Comparison of ENCODE assay signal across 39 mouse cellular contexts in the genomic region with DNA sequence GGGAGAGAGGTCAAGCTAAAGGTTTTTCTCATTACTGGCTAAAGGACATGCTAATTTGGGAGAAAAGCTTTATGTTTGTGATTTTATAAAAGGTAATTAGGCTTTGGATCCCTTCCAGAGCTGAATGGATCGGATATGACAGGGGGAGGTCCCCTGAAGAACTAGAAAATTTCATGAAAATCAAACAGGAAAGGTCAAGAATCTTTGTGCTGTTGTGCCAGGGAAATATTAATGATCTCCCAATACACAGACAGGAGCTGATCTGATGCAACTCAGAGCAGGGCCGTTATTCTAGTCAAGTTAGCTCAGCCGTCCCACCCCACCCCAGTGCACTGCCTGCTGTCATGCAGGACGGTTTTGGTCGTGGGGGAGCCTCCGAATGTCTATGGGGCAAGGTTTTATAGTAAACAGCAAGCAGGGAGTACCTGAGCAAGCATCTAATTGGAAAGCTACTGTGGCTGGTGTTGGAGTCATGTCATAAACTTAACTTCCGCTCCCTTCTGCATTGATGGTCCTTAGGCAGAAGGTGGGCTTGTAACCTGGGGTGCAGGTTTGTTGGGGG. TPM values are rescaled to one million over a fixed set of nuclear protein-coding genes. Genes with fewer than 3 reads are reported as not detected.
DNase-seq lines count a peak whose midpoint lies in the region; TF ChIP-seq lines count a peak whose summit lies in the region.
"Had no signal": no experiment of that assay in that cellular context is flagged by ENCODE, and none has a peak within 500 bp of the region (broad histone marks: within the 10 kb centered on the region; RNA-seq: fewer than 3 reads in every experiment).

No protein-coding gene starts in this region.

- H3K27me3 ChIP-seq in kidney, adult 2 months (replicated peaks; ENCODE audit: control insufficient read depth, insufficient read depth, low read length) = no peaks in the 10 kb centered on the region
- no peaks in the 10 kb centered on the region for H3K27me3 ChIP-seq in liver, adult 2 months (ENCODE audit: control insufficient read depth, insufficient read depth, low read length)
- H3K27me3 ChIP-seq: CH12.LX; heart, embryonic 15.5 days; limb, embryonic 13.5 days; liver, embryonic 13.5 days; midbrain, embryonic 15.5 days; neural tube, embryonic 15.5 days; Patski had no signal

- TF ChIP-seq CTCF in kidney, adult 2 months (conservative IDR thresholded peaks at IDR 0.05; ENCODE audit: insufficient read depth, insufficient read length, low read depth, low read length) = no peak
- no peak for TF ChIP-seq CTCF in liver, adult 2 months (IDR thresholded peaks at IDR 0.05; ENCODE audit: low read depth, low read length)

- WGBS in kidney, adult 2 months = 39% methylated on average over 7 of the region's 7 CpGs
- whole genome bisulfite sequencing in liver, adult 2 months = 31% methylated on average over 7 of the region's 7 CpGs

- H3K4me3 ChIP-seq in kidney, adult 2 months (ENCODE audit: insufficient read depth, low read depth, low read length) = no peak overlapping the region
- H3K4me3 ChIP-seq in liver, adult 2 months (ENCODE audit: insufficient read depth, low read depth, low read length) = no peak overlapping the region
- H3K4me3 ChIP-seq: erythroblast, embryonic 14.5 days; heart, embryonic 10.5 days; heart, embryonic 15.5 days; left cerebral cortex, adult 2 months; limb, embryonic 13.5 days; liver, embryonic 13.5 days; midbrain, embryonic 10.5 days; midbrain, embryonic 15.5 days; neural tube, embryonic 15.5 days had no signal

- peak overlapping the region; percentile 2; the same call in 1 of the 2 replicates for H3K27ac ChIP-seq in kidney, adult 2 months (ENCODE audit: insufficient read depth, low read depth, low read length)
- peak overlapping the region; percentile 20; the same call in 1 of the 2 replicates for H3K27ac ChIP-seq in liver, adult 2 months (replicated peaks; ENCODE audit: insufficient read depth, low read depth, low read length)
- H3K27ac ChIP-seq: heart, embryonic 10.5 days; heart, embryonic 15.5 days; hindbrain, embryonic 14.5 days; left cerebral cortex, adult 2 months; limb, embryonic 13.5 days; liver, embryonic 13.5 days; midbrain, embryonic 10.5 days; midbrain, embryonic 15.5 days; neural tube, embryonic 15.5 days had no signal

- DNase-seq in embryo, embryonic 11 days = peak; percentile 9
- DNase-seq in embryo, embryonic 10.5 days (ENCODE audit: low spot score) = no peak
- DNase-seq in kidney, adult 2 months = no peak
- DNase-seq in kidney, adult 11 months = no peak
- peak; percentile 72 for DNase-seq in liver, adult 2 months (ENCODE audit: extremely low read depth, low read depth, low spot score)
- DNase-seq in liver = no peak
- DNase-seq in retina, embryonic 14.5 days (ENCODE audit: low spot score) = peak; percentile 8
- DNase-seq in retina, postnatal 1 day = no peak
- DNase-seq: adrenal gland, postnatal 10 days; cerebellum, adult 11-12 months; cerebellum, adult 9-11 months; heart, postnatal 4 days; liver, embryonic 13.5 days; right cerebral cortex, adult 18-20 months; spleen, adult 18-20 months; thymus, adult 18-20 months; thymus, postnatal 25 days had no signal

- H3K79me2 ChIP-seq in liver, adult 2 months (ENCODE audit: control insufficient read depth, insufficient read depth, low read length) = no peaks in the 10 kb centered on the region

- TF ChIP-seq POLR2A in kidney, adult 2 months (IDR thresholded peaks at IDR 0.05; ENCODE audit: low read depth, low read length) = no peak
- TF ChIP-seq POLR2A in liver, adult 2 months (IDR thresholded peaks at IDR 0.05; ENCODE audit: extremely low read depth, insufficient read depth, low read length) = no peak

- no peak overlapping the region for H3K9ac ChIP-seq in liver, adult 2 months (ENCODE audit: low read depth, low read length)
- H3K9ac ChIP-seq: heart, embryonic 15.5 days; hindbrain, embryonic 14.5 days; limb, embryonic 13.5 days; liver, embryonic 13.5 days; midbrain, embryonic 15.5 days; neural tube, embryonic 15.5 days had no signal

- H3K4me1 ChIP-seq in kidney, adult 2 months (ENCODE audit: control insufficient read depth, insufficient read depth, low read length) = peaks cover 16% of the 10 kb centered on the region
- H3K4me1 ChIP-seq in liver, adult 2 months (ENCODE audit: control insufficient read depth, insufficient read depth, low read length) = peaks cover 19% of the 10 kb centered on the region
- H3K4me1 ChIP-seq: heart, embryonic 10.5 days; limb, embryonic 13.5 days; liver, embryonic 13.5 days; midbrain, embryonic 10.5 days; midbrain, embryonic 15.5 days; neural tube, embryonic 15.5 days had no signal

- no peaks in the 10 kb centered on the region for H3K36me3 ChIP-seq in kidney, adult 2 months (ENCODE audit: control insufficient read depth, insufficient read depth, low read length)
- H3K36me3 ChIP-seq in liver, adult 2 months (ENCODE audit: control insufficient read depth, insufficient read depth, low read length) = no peaks in the 10 kb centered on the region
- H3K36me3 ChIP-seq: heart, embryonic 10.5 days; heart, embryonic 15.5 days; limb, embryonic 13.5 days; liver, embryonic 13.5 days; midbrain, embryonic 10.5 days; midbrain, embryonic 15.5 days; neural tube, embryonic 15.5 days had no signal

RNA-seq across cellular contexts. Expression of gene Gnat3, which starts 33.3 kb away (rescaled TPM):
- polyA plus RNA-seq in kidney, adult 2 months (2012; rRNA removed) = not detected in 2 replicates
- total RNA-seq in liver, adult 2 months (2014; rRNA removed) = not detected in 2 replicates
- not detected in 2 replicates for polyA plus RNA-seq in liver, adult 2 months (2012; rRNA removed)
- total RNA-seq: ES-E14; heart, postnatal 4 days; layer of hippocampus, adult 18-20 months; layer of hippocampus, postnatal 10 days; left cerebral cortex, adult 2 months; left cerebral cortex, postnatal 25 days; megakaryocyte progenitor cell, adult 5-6 weeks had no signal
- polyA plus RNA-seq: C2C12; embryonic facial prominence, embryonic 14.5 days; erythroblast, embryonic 14.5 days; forebrain, embryonic 11.5 days; forebrain, embryonic 16.5 days; heart, embryonic 10.5 days; heart, embryonic 15.5 days; hindbrain, embryonic 14.5 days; intestine, postnatal 0 days; limb, embryonic 13.5 days; liver, embryonic 13.5 days; midbrain, embryonic 15.5 days; neural tube, embryonic 15.5 days; Patski; stomach, embryonic 16.5 days had no signal

RNA-seq across cellular contexts. Expression of gene Cd36, which starts 40.5 kb away (rescaled TPM):
- 41.4 and 43.8 TPM in 2 replicates for polyA plus RNA-seq in kidney, adult 2 months (2012; rRNA removed)
- 62.4 and 73.3 TPM in 2 replicates for total RNA-seq in liver, adult 2 months (2014; rRNA removed)
- polyA plus RNA-seq in liver, adult 2 months (2012; rRNA removed) = 3.6 and 19.7 TPM in 2 replicates

Comparison
In these comparisons a context has a peak if more than half of its experiments do, and no peak if none do; other contexts are left out.
1. DNase-seq: peak in embryo, embryonic 11 days (single experiment), liver, adult 2 months (single experiment) and retina, embryonic 14.5 days (single experiment); none in embryo, embryonic 10.5 days (single experiment), kidney, adult 2 months (single experiment), kidney, adult 11 months (single experiment), liver (single experiment) and retina, postnatal 1 day (single experiment).